Mouse (Mus musculus) liver, postnatal 0 days (tissue): ENCODE measurements at regions not wholly inside any gene's neighbourhood (a gene's known extent, or its start where the extent isn't known, plus 50 kb on each side); places are given as distances from the start of the nearest gene placed in this dataset.

Source experiments
- CTCF ChIP-seq: sonication (generic); IDR thresholded peaks from 2 replicates; pipeline ENCODE4 v1.5.1; 2016; ENCODE audit warnings: antibody characterized with exemption, low read depth
- EP300 ChIP-seq: IDR thresholded peaks from 2 replicates; pipeline ENCODE4 v1.6.1; 2016; ENCODE audit warnings: antibody characterized with exemption, low read depth, mild to moderate bottlenecking

GRCm38 (mm10) chr15:48946150-48946549 is 4938.6 kb upstream of the Gm7489 start:
- TF ChIP-seq CTCF (no peak), EP300 (no peak)
